Mouse (Mus musculus) ES-E14 (cell line): Measurements from ENCODE around the gene Ralgapa2. TPM values are rescaled to one million over a fixed set of nuclear protein-coding genes. Genes with fewer than 3 reads are reported as not detected.
A peak's percentile ranks its signal among the peaks of the same experiment; 100 is the strongest.

Experiments
- DNase-seq: peaks from one replicate; pipeline ENCODE4 v3.0.0-alpha.2; 2013; ENCODE audit warnings: low read depth, low spot score
- H3K27ac ChIP-seq: 2 replicates; pipeline ENCODE4 v1.5.1; 2012; ENCODE audit warnings: low read depth, mild to moderate bottlenecking, low read length, moderate library complexity, mixed read lengths; ENCODE audit not compliant: poor library complexity, insufficient read depth, severe bottlenecking
- H3K36me3 ChIP-seq: 2 replicates; pipeline ENCODE4 v1.6.1; 2012; ENCODE audit warnings: mild to moderate bottlenecking, low read length, moderate library complexity, mixed read lengths; ENCODE audit not compliant: control insufficient read depth, poor library complexity, insufficient read depth, severe bottlenecking
- H3K4me1 ChIP-seq, 2 experiments: fragments of 150-350 bp in 1 of 2; sonication (generic) in 1 of 2; 2 replicates each; pipeline ENCODE4 v1.6.1; 2012; ENCODE audit warnings: low read length in 2 of 2, mild to moderate bottlenecking in 1 of 2, mixed read lengths in 1 of 2; ENCODE audit not compliant: control insufficient read depth in 2 of 2, insufficient read depth in 2 of 2, poor library complexity in 1 of 2
- H3K4me3 ChIP-seq, 2 experiments: fragments of 150-350 bp in 1 of 2; sonication (generic) in 1 of 2; 2 replicates each; pipeline ENCODE4 v1.5.1; 2012; ENCODE audit warnings: low read length in 2 of 2, low read depth in 1 of 2, mild to moderate bottlenecking in 1 of 2, mixed read lengths in 1 of 2; ENCODE audit not compliant: insufficient read depth in 1 of 2, poor library complexity in 1 of 2, severe bottlenecking in 1 of 2
- H3K9ac ChIP-seq: 2 replicates; pipeline ENCODE4 v1.6.1; 2012; ENCODE audit warnings: low read depth, mild to moderate bottlenecking, low read length, mixed read lengths; ENCODE audit not compliant: poor library complexity, insufficient read depth, severe bottlenecking
- H3K9me3 ChIP-seq: fragments of 150-350 bp; sonication (generic); 2 replicates; pipeline ENCODE4 v1.6.1; 2012; ENCODE audit warnings: low read depth, mild to moderate bottlenecking, low read length; ENCODE audit not compliant: control insufficient read depth, insufficient read depth
- CHD2 ChIP-seq: IDR thresholded peaks from 2 replicates; pipeline ENCODE4 v1.6.1; 2014; ENCODE audit warnings: mild to moderate bottlenecking, low read depth, low read length, inconsistent platforms
- HCFC1 ChIP-seq: IDR thresholded peaks from 2 replicates; pipeline ENCODE4 v1.6.1; 2012; ENCODE audit warnings: low read length, inconsistent platforms, borderline replicate concordance; ENCODE audit not compliant: insufficient read depth
- MAFK ChIP-seq: IDR thresholded peaks from 2 replicates; pipeline ENCODE4 v1.6.1; 2014; ENCODE audit warnings: mild to moderate bottlenecking, low read depth, low read length, inconsistent platforms; ENCODE audit not compliant: insufficient read depth
- ZC3H11A ChIP-seq: IDR thresholded peaks from 2 replicates; pipeline ENCODE4 v1.6.1; 2012; ENCODE audit warnings: low read depth, mild to moderate bottlenecking, inconsistent platforms, low read length, borderline replicate concordance
- ZNF384 ChIP-seq: IDR thresholded peaks from 2 replicates; pipeline ENCODE4 v1.6.1; 2012; ENCODE audit warnings: low read depth, low read length, inconsistent platforms
- in situ Hi-C, 2 experiments: fragments of 600-800 bp; cut with MboI; formaldehyde crosslinking; loops; one replicate each; pipeline ENCODE4 v1.15.1; 2025; ENCODE audit warnings: low sequenced_read_pairs in 2 of 2, inconsistent platforms in 1 of 2; ENCODE audit not compliant: unreplicated experiment in 2 of 2
- total RNA-seq: library from RNA; depleted of rRNA; stranded (reverse); fragments of 300-350 nt; gene quantifications from 2 replicates; pipeline ENCODE4 v1.2.3, GENCODE M21; 2012

Ralgapa2 gene
- total RNA-seq, 1 experiment, result 23.0 TPM

GRCm38 (mm10) chr2:146219791-146220190 is 292.4 kb downstream of the Ralgapa2 start:
- no peak for TF ChIP-seq ZNF384
- no peak for TF ChIP-seq HCFC1
- TF ChIP-seq CHD2, result no peak
- TF ChIP-seq MAFK, result no peak
- no peak for TF ChIP-seq ZC3H11A
- Histone ChIP-seq H3K4me1 (peaks cover 0 to 13% of the 10 kb centered on the region in 2 experiments; a peak in 1 of 4 replicates), H3K9me3 (no peaks in the 10 kb centered on the region), H3K27ac (no peak overlapping the region), H3K9ac (no peak overlapping the region), H3K4me3 (no peak overlapping the region), H3K36me3 (no peaks in the 10 kb centered on the region)
- DNase-seq, result no peak
- in situ Hi-C loops, result loop anchor here (5.0 to 25.0 kb wide), 4 partner anchors 257 to 1818 kb away; partner anchors contain the start of gene Foxa2 (in 1 of the 2)

GRCm38 (mm10) chr2:146218881-146219535 is 293.1 kb downstream of the Ralgapa2 start:
- DNase-seq, result no peak
- Histone ChIP-seq H3K36me3 (no peaks in the 10 kb centered on the region), H3K4me3 (no peak overlapping the region), H3K9ac (no peak overlapping the region), H3K27ac (no peak overlapping the region), H3K9me3 (no peaks in the 10 kb centered on the region), H3K4me1 (peaks cover 0 to 16% of the 10 kb centered on the region in 2 experiments; a peak in 1 of 4 replicates)
- no peak for TF ChIP-seq ZC3H11A
- TF ChIP-seq ZNF384, result no peak
- TF ChIP-seq MAFK, result no peak
- no peak for TF ChIP-seq CHD2
- no peak for TF ChIP-seq HCFC1
- in situ Hi-C loops, result loop anchor here in 1 of 2 experiments (25.0 kb wide), 2 partner anchors 257 to 1818 kb away; partner anchors contain the start of gene Foxa2

GRCm38 (mm10) chr2:146218161-146218691 is 293.9 kb downstream of the Ralgapa2 start:
- Histone ChIP-seq H3K9me3 (no peaks in the 10 kb centered on the region), H3K9ac (no peak overlapping the region), H3K4me1 (peaks cover 0 to 11% of the 10 kb centered on the region in 2 experiments; a peak in 1 of 4 replicates), H3K36me3 (no peaks in the 10 kb centered on the region), H3K4me3 (peak overlapping the region; percentile 8 to 13; a peak in 2 of 4 replicates), H3K27ac (no peak overlapping the region)
- no peak for DNase-seq
- in situ Hi-C loops, result loop anchor here in 1 of 2 experiments (25.0 kb wide), 2 partner anchors 256 to 1819 kb away; partner anchors contain the start of gene Foxa2
- TF ChIP-seq HCFC1 (no peak), CHD2 (no peak), MAFK (no peak), ZC3H11A (no peak), ZNF384 (no peak)

GRCm38 (mm10) chr2:146217227-146217980 is 294.7 kb downstream of the Ralgapa2 start:
- no peaks in the 10 kb centered on the region for H3K36me3 ChIP-seq
- no peak for DNase-seq
- no peak overlapping the region for H3K9ac ChIP-seq
- TF ChIP-seq ZC3H11A (no peak), CHD2 (no peak), MAFK (no peak), HCFC1 (no peak), ZNF384 (no peak)
- no peaks in the 10 kb centered on the region for H3K9me3 ChIP-seq
- in situ Hi-C loops, result loop anchor here in 1 of 2 experiments (25.0 kb wide), 2 partner anchors 255 to 1820 kb away; partner anchors contain the start of gene Foxa2
- peaks cover 0 to 9% of the 10 kb centered on the region in 2 experiments; a peak in 1 of 4 replicates for H3K4me1 ChIP-seq
- H3K4me3 ChIP-seq, result peak overlapping the region in 1 of 2 experiments; percentile 4; a peak in 1 of 4 replicates
- no peak overlapping the region for H3K27ac ChIP-seq
